Mouse (Mus musculus) common myeloid progenitor, adult 5-6 weeks (primary cell): Measurements from ENCODE around the gene Tex35. TPM values are rescaled to one million over a fixed set of nuclear protein-coding genes. Genes with fewer than 3 reads are reported as not detected.

Source experiments
- ATAC-seq: replicated peaks from 2 replicates; pipeline ENCODE4 v1.8.0; 2016; ENCODE audit warnings: low read depth, mild to moderate bottlenecking, moderate TSS enrichment, inconsistent platforms; ENCODE audit not compliant: poor library complexity, severe bottlenecking
- total RNA-seq: library from RNA; stranded (forward); fragments of 200-1000, 187-1606 nt; gene quantifications from 2 replicates; pipeline ENCODE4 v1.2.3, GENCODE M21; 2017

The Tex35 gene
- total RNA-seq, 1 experiment from 2014 or later: not detected

DNA sequence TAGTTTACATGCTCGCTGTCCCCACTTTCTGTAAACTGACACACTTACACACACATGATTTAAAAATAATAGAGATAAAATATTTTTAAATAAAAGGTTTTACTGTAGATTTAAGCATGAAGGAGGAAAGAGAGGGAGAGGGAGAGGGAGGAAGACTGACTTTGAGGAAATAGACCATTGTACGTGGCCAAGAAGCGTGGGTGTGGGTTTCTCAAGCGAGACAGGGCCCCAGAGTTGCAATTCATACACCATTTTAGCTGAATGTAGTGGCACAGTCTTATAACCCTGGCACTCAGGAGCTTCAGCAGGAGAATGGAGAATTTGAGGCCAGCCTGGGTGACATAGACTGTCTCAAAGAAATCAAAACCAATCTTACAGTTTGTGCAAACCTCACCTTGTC is 25.5 kb downstream of the Tex35 start:
- ATAC-seq: no peak

- peak; percentile 45 for ATAC-seq
Observed at GRCm38 (mm10) chr1:157081999-157082398, 26.5 kb downstream of the Tex35 start.

GRCm38 (mm10) chr1:157081076-157081804 is 27.2 kb downstream of the Tex35 start:
- 0 out of 2 replicates have a peak, but pooled peaks have one; percentile 2 for ATAC-seq

GRCm38 (mm10) chr1:157080071-157080470 is 28.4 kb downstream of the Tex35 start:
- no peak for ATAC-seq

DNA sequence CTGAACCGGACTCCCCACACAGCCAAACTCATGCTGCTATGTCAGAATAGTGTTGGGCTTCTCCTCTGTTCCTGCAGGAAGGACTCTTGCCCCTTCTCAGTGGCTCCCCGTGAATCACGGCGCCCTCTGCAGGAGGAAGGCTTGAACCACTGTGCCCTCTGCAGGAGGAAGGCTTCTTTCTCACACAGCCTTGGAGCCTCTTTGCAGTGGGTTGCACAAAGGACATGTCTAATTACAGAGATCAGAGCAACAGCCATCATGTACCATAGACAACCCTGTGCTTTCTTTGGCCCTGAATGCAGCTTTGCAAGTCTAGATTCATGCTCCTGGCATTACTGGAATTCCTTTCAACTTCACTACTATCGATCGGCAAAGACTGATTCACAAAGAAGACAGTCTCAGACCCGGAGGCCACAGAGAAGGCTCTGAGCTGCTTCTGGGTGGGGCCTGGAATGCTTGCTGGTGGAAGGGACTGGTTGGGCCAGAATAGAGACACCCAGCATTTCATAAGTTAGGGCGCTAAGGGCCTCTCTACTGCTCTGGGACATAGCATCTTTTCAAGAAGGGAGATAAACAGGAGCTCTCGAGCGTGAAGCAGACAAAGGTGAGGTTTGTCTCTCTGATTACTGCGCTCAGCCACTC is 29.0 kb downstream of the Tex35 start:
- peak; percentile 43; the same call in 1 of the 2 replicates for ATAC-seq

- peak; percentile 83 for ATAC-seq
Observed at GRCm38 (mm10) chr1:157076781-157077705, 31.4 kb downstream of the Tex35 start.

- ATAC-seq: peak; percentile 64
Observed at GRCm38 (mm10) chr1:157076257-157076656, 32.2 kb downstream of the Tex35 start.

- no peak for ATAC-seq
Observed at GRCm38 (mm10) chr1:157074937-157075336, 33.5 kb downstream of the Tex35 start.

GRCm38 (mm10) chr1:157074371-157074770 is 34.1 kb downstream of the Tex35 start:
- peak; percentile 20; the same call in 1 of the 2 replicates for ATAC-seq

GRCm38 (mm10) chr1:157073592-157073991 is 34.9 kb downstream of the Tex35 start:
- ATAC-seq: no peak

GRCm38 (mm10) chr1:157069181-157069828 is 39.2 kb downstream of the Tex35 start:
- ATAC-seq: no peak

DNA sequence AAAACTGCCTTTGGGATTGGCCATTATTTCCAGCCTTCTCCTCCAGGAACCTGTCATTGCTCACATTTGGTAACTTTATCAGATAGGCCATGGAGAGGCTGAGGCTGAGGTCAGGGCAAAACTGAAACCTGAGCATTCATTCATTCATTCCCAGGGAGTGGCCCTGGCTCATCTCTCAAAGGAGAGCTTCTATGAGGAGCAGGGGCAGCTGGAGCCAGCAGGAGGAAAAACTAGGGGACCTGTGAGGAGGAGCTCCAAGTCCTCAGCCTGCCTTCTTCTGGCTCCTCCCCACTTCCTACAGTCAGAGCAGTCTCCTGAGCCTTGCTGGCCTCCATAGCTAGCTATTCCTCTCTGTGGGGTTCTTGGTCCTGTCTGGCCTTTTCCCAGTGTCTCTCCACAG is 40.2 kb downstream of the Tex35 start:
- no peak for ATAC-seq

DNA sequence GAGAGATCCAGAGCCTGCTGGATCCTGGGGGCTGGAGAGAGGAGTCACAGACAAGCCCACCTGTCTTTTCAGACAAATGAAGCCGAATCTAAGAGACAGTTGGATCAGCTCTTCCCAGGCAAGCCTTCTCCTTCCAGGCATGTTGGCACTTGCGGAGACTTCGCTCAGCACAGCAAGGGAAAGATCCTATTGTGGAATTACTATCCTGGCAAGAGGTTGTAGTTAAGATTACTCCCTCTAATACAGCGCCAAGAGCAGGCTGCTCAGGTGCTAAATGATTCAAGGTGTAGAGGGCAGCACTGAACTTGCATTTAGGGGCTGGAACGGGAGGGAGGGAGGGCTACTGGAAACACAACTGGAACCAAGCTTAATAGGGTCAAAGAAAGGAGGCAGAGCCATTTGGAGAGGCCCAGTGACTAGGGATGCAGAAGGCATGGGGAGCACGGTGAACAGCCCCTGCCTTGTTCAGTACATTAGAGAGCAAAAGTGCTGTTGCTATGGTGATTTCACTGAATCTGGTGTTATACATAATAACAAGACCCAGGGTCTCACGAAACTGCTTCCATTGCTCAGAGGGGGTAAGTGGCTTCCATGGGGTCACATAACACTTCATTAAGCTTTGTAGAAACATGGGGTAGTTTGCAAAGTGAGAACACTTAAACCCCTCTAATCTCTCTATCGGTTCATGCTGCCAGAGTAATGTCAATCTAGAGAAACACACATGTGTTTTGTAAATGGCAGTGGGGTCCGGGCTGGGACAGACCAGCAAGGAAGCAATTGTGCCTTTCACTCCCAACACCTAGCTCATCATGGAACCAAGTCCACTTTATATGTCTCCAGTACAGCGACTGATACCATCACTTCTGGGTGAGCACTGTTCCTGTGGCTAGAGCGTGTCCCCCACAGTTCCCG is 42.4 kb downstream of the Tex35 start:
- no peak for ATAC-seq

- no peak for ATAC-seq
Observed at GRCm38 (mm10) chr1:157063318-157064115, 45.0 kb downstream of the Tex35 start.

DNA sequence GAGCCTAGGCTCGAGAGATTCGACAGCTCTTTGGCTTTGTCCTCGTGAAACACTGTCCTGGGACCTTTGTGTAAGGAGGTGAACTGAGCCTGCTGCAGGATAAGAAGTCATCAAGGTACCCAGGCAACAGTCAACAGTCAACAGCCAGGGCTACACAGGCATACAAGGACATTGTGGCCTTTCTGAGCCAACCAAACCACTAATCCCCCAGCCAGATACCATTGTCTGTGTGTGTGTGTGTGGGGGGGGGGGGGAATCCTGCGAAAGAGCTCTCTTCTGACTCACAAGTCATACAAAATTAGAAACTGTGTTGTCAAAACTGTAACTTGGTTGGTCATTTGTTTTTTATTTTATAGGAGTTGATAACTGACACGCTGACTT is 46.0 kb downstream of the Tex35 start:
- ATAC-seq: no peak

- ATAC-seq: peak; percentile 68
Observed at GRCm38 (mm10) chr1:157061800-157062444, 46.6 kb downstream of the Tex35 start.

DNA sequence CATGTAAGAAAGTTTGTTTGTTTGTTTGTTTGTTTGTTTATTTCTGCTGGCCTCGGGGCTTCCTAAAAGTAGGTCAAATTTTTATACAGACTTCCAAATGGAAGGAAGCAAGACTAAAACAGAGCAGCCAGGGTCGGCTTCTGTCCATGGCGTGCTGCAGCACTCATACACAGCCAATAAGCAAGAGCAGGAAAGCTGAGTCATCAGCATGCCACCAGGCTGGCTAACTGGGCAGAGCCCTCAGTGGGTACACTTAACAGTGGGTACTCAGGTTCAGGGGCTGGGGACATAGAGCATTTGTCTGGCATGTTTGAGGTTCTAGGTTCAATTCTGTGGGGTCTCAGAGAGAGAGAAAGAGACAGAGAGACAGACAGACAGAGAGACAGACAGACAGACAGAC is 47.3 kb downstream of the Tex35 start:
- no peak for ATAC-seq
